22 mouse cellular contexts compared by ENCODE assay signal in genomic region chr17:30072613-30073012, GRCm38 (mm10).
DNase-seq lines count a peak whose midpoint lies in the region; ATAC-seq and TF ChIP-seq lines count a peak whose summit lies in the region.
"Had no signal": no experiment of that assay in that cellular context is flagged by ENCODE, and none has a peak within 500 bp of the region (broad histone marks: within the 10 kb centered on the region; RNA-seq: fewer than 3 reads in every experiment).

No protein-coding gene starts in this region.

- H3K4me3 ChIP-seq in heart, adult 2 months, result no peak overlapping the region
- no peak overlapping the region for H3K4me3 ChIP-seq in stomach, postnatal 0 days (ENCODE audit: low read depth, low read length)
- H3K4me3 ChIP-seq: embryonic facial prominence, embryonic 12.5 days; embryonic facial prominence, embryonic 15.5 days; gastrocnemius, adult 2 months; hindbrain, embryonic 12.5 days; hindbrain, embryonic 15.5 days had no signal

- H3K27ac ChIP-seq in heart, adult 2 months, result no peak overlapping the region
- H3K27ac ChIP-seq in stomach, postnatal 0 days (replicated peaks), result no peak overlapping the region
- H3K27ac ChIP-seq: embryonic facial prominence, embryonic 12.5 days; embryonic facial prominence, embryonic 15.5 days; gastrocnemius, adult 2 months; hindbrain, embryonic 12.5 days; hindbrain, embryonic 15.5 days had no signal

- TF ChIP-seq POLR2A in heart, adult 2 months (IDR thresholded peaks at IDR 0.05; ENCODE audit: insufficient read depth, low read depth, low read length), result no peak

- intact Hi-C loops in heart, adult 2 months (cut with DNase I), result no loop called here

- peaks cover 13% of the 10 kb centered on the region for H3K36me3 ChIP-seq in heart, adult 2 months (ENCODE audit: control insufficient read depth, insufficient read depth, low read length)
- no peaks in the 10 kb centered on the region for H3K36me3 ChIP-seq in stomach, postnatal 0 days (ENCODE audit: control insufficient read depth, insufficient read depth, low read length)
- H3K36me3 ChIP-seq: embryonic facial prominence, embryonic 12.5 days; hindbrain, embryonic 12.5 days; hindbrain, embryonic 15.5 days had no signal

- ATAC-seq in stomach, postnatal 0 days (ENCODE audit: low FRiP score, low TSS enrichment), result peak; percentile 71; the same call in 1 of the 2 replicates
- ATAC-seq: CD4-positive, CD25-positive, alpha-beta regulatory T cell, adult 4 months; forebrain, embryonic 14.5 days; forebrain, postnatal 0 days; intestine, embryonic 16.5 days had no signal

- no peak for TF ChIP-seq CTCF in heart, adult 2 months (IDR thresholded peaks at IDR 0.05)
- no peak for TF ChIP-seq CTCF in stomach, postnatal 0 days (IDR thresholded peaks at IDR 0.05; ENCODE audit: low read depth)

- peaks cover 9% of the 10 kb centered on the region for H3K79me2 ChIP-seq in heart, adult 2 months (replicated peaks; ENCODE audit: control insufficient read depth, insufficient read depth, low read length)

- H3K27me3 ChIP-seq in heart, adult 2 months (ENCODE audit: control insufficient read depth, insufficient read depth, low read length), result no peaks in the 10 kb centered on the region
- no peaks in the 10 kb centered on the region for H3K27me3 ChIP-seq in stomach, postnatal 0 days (ENCODE audit: control insufficient read depth, insufficient read depth, low read length)
- H3K27me3 ChIP-seq: embryonic facial prominence, embryonic 12.5 days; embryonic facial prominence, embryonic 15.5 days; hindbrain, embryonic 12.5 days; hindbrain, embryonic 15.5 days had no signal

- 55% methylated on average over 3 of the region's 3 CpGs for WGBS in heart, adult 2 months
- WGBS in stomach, postnatal 0 days, result 69% methylated on average over 3 of the region's 3 CpGs

- H3K9ac ChIP-seq in heart, adult 2 months (ENCODE audit: low read depth, low read length), result no peak overlapping the region
- H3K9ac ChIP-seq in stomach, postnatal 0 days (ENCODE audit: low read length), result no peak overlapping the region
- H3K9ac ChIP-seq: embryonic facial prominence, embryonic 12.5 days; embryonic facial prominence, embryonic 15.5 days; forebrain, postnatal 0 days; hindbrain, embryonic 12.5 days; hindbrain, embryonic 15.5 days had no signal

- peak; percentile 44 to 70 for DNase-seq in adrenal gland, adult (ENCODE audit: inconsistent age in 2 of 2, low spot score in 1 of 2)
- no peak for DNase-seq in adrenal gland, adult 18-20 months (ENCODE audit: low spot score in 2 of 2)
- DNase-seq in heart, adult 11 months, result peak; percentile 83
- no peak for DNase-seq in heart, adult 2 months
- DNase-seq in adrenal gland, postnatal 14 days, result peak; percentile 26
- no peak for DNase-seq in stomach, postnatal 0 days (ENCODE audit: low spot score)
- no peak for DNase-seq in testis, postnatal 10 days (ENCODE audit: low spot score)
- no peak for DNase-seq in urinary bladder, adult 2 months (ENCODE audit: low spot score)
- DNase-seq: cerebellum, adult 2 months; cerebellum, adult 9-11 months; forebrain, postnatal 0 days; gastrocnemius, adult 2 months; gastrocnemius, postnatal 14 days; kidney, adult 18-20 months had no signal

- no peaks in the 10 kb centered on the region for H3K9me3 ChIP-seq in stomach, postnatal 0 days (ENCODE audit: control insufficient read depth, low read length)
- H3K9me3 ChIP-seq: embryonic facial prominence, embryonic 12.5 days; embryonic facial prominence, embryonic 15.5 days; hindbrain, embryonic 12.5 days; hindbrain, embryonic 15.5 days had no signal

- H3K4me1 ChIP-seq in heart, adult 2 months (ENCODE audit: control insufficient read depth, insufficient read depth, low read length), result peaks cover 14% of the 10 kb centered on the region
- 0 out of 2 replicates have a peak, but pooled peaks cover 3% of the 10 kb centered on the region for H3K4me1 ChIP-seq in stomach, postnatal 0 days (replicated peaks; ENCODE audit: control insufficient read depth, insufficient read depth)

- no peak overlapping the region for H3K4me2 ChIP-seq in stomach, postnatal 0 days (replicated peaks; ENCODE audit: low read depth)
- H3K4me2 ChIP-seq: embryonic facial prominence, embryonic 12.5 days; embryonic facial prominence, embryonic 15.5 days; heart, embryonic 11.5 days; hindbrain, embryonic 12.5 days; hindbrain, embryonic 15.5 days had no signal

- no peak for TF ChIP-seq EP300 in heart, adult 2 months (IDR thresholded peaks at IDR 0.05; ENCODE audit: insufficient read depth, low read depth, low read length)
- no peak for TF ChIP-seq EP300 in stomach, postnatal 0 days (optimal IDR thresholded peaks at IDR 0.05)

Comparison
In these comparisons a context has a peak if more than half of its experiments do, and no peak if none do; other contexts are left out.
1. DNase-seq: peak in adrenal gland, adult (2 of 2), heart, adult 11 months (single experiment) and adrenal gland, postnatal 14 days (single experiment); none in adrenal gland, adult 18-20 months (0 of 2), heart, adult 2 months (0 of 2), stomach, postnatal 0 days (single experiment), testis, postnatal 10 days (single experiment) and urinary bladder, adult 2 months (single experiment).